Mouse (Mus musculus) hindbrain, embryonic 14.5 days (tissue): ENCODE results near the gene Shisa5. TPM values are rescaled to one million over a fixed set of nuclear protein-coding genes. Genes with fewer than 3 reads are reported as not detected.
A peak's percentile ranks its signal among the peaks of the same experiment; 100 is the strongest.

Source experiments
- ATAC-seq: fragments of 200-750 bp; cut with Nextera tagmentation; 2 replicates; pipeline ENCODE4 v1.8.0; 2017; ENCODE audit warnings: moderate number of reproducible peaks, mild to moderate bottlenecking, moderate TSS enrichment, moderate library complexity; ENCODE audit not compliant: low FRiP score
- DNase-seq: peaks from one replicate; pipeline ENCODE4 v3.0.0-alpha.2; 2015; ENCODE audit warnings: low spot score
- H3K27ac ChIP-seq: fragments of 300-500 bp; sonication (generic); 2 replicates; pipeline ENCODE4 v1.5.1; 2014; ENCODE audit warnings: mild to moderate bottlenecking, moderate library complexity
- H3K27me3 ChIP-seq: fragments of 300-500 bp; sonication (generic); 2 replicates; pipeline ENCODE4 v1.6.1; 2014; ENCODE audit warnings: mild to moderate bottlenecking, low read length, mixed read lengths; ENCODE audit not compliant: control insufficient read depth, insufficient read depth
- H3K36me3 ChIP-seq: fragments of 300-500 bp; sonication (generic); replicated peaks from 2 replicates; pipeline ENCODE4 v1.6.1; 2014; ENCODE audit not compliant: control insufficient read depth, insufficient read depth
- H3K4me1 ChIP-seq: fragments of 300-500 bp; sonication (generic); replicated peaks from 2 replicates; pipeline ENCODE4 v1.6.1; 2014; ENCODE audit warnings: antibody characterized with exemption, low read length, mixed read lengths; ENCODE audit not compliant: control insufficient read depth, insufficient read depth
- H3K4me2 ChIP-seq: fragments of 300-500 bp; sonication (generic); replicated peaks from 2 replicates; pipeline ENCODE4 v1.6.1; 2014; ENCODE audit warnings: mild to moderate bottlenecking, moderate library complexity
- H3K4me3 ChIP-seq: fragments of 300-500 bp; sonication (generic); replicated peaks from 2 replicates; pipeline ENCODE4 v1.5.1; 2014; ENCODE audit warnings: mild to moderate bottlenecking, low read length
- H3K9ac ChIP-seq: fragments of 300-500 bp; sonication (generic); 2 replicates; pipeline ENCODE4 v1.6.1; 2014
- H3K9me3 ChIP-seq: fragments of 300-500 bp; sonication (generic); 2 replicates; pipeline ENCODE4 v1.6.1; 2016; ENCODE audit warnings: low read length; ENCODE audit not compliant: control insufficient read depth
- WGBS: fragments of 180-500 bp; shearing (Covaris S2); extraction: QIAGEN DNeasy Blood & Tissue Kit; methylation state at CpG from one replicate; pipeline ENCODE4 v1.1.7; 2014; 5-methylcytosine and 5-hydroxymethylcytosine counted together
- polyA plus RNA-seq: library from polyadenylated mRNA; unstranded; fragments of >200 nt; fragmentation: Nextera tagmentation; extraction: Ambion mirVana; gene quantifications from 2 replicates; pipeline ENCODE4 v1.2.1, GENCODE M21; 2014

The Shisa5 gene
- polyA plus RNA-seq, 1 experiment from 2014 or later = 57.9 TPM

DNA sequence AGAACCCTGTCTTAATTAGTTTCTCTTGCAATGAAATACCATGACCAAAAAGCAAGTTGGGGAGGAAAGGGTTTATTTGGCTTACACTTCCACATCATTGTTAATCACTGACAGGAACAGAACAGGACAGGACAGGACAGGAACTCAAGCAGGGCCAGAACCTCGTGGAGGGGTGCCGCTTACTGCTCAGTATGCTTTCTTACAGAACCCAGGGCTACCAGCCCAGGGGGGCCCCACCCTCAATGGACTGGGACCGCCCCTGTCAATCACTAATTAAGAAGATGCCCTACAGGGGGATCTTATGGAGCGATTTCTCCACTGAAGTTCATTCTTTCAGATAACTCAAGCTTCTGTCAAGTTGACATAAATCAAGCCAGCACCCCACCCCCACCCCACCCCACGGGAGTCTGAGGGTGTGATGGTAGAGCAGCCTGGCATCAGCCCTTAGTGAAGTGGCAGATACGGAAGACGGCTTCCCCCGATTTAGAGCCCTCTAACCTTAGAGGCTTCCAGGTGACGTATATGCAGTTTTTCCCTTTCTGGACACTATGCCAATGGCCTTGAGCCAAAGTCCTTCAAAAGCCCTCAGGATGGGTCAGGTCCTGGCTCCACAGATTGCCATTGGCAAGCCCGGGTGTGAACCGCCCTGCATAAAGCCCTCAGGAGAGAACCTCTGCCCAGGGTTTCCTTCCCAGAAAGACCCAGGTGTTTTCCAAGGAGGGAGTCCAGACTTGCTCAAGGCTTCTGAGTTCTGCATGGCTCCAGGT lies 55.6 kb downstream of the Shisa5 start:
- no peak for ATAC-seq
- no peaks in the 10 kb centered on the region for H3K9me3 ChIP-seq
- H3K4me3 ChIP-seq = peak overlapping the region; percentile 83
- WGBS = 15% methylated on average over 11 of the region's 11 CpGs
- peaks cover 31% of the 10 kb centered on the region for H3K36me3 ChIP-seq
- peak overlapping the region; percentile 62 for H3K4me2 ChIP-seq
- H3K27ac ChIP-seq = peak overlapping the region; percentile 99
- peaks cover 34% of the 10 kb centered on the region for H3K4me1 ChIP-seq
- H3K9ac ChIP-seq = peak overlapping the region; percentile 95
- H3K27me3 ChIP-seq = no peaks in the 10 kb centered on the region
- no peak for DNase-seq

GRCm38 (mm10) chr9:109094553-109095136 lies 56.3 kb downstream of the Shisa5 start:
- Histone ChIP-seq H3K4me2 (peak overlapping the region; percentile 62), H3K9me3 (no peaks in the 10 kb centered on the region), H3K27me3 (no peaks in the 10 kb centered on the region), H3K4me1 (peaks cover 37% of the 10 kb centered on the region), H3K27ac (peak overlapping the region; percentile 99), H3K9ac (peak overlapping the region; percentile 95), H3K4me3 (peak overlapping the region; percentile 83), H3K36me3 (peaks cover 27% of the 10 kb centered on the region)
- under 1% methylated on average over 21 of the region's 21 CpGs for WGBS
- DNase-seq (no peak), ATAC-seq (no peak)

DNA sequence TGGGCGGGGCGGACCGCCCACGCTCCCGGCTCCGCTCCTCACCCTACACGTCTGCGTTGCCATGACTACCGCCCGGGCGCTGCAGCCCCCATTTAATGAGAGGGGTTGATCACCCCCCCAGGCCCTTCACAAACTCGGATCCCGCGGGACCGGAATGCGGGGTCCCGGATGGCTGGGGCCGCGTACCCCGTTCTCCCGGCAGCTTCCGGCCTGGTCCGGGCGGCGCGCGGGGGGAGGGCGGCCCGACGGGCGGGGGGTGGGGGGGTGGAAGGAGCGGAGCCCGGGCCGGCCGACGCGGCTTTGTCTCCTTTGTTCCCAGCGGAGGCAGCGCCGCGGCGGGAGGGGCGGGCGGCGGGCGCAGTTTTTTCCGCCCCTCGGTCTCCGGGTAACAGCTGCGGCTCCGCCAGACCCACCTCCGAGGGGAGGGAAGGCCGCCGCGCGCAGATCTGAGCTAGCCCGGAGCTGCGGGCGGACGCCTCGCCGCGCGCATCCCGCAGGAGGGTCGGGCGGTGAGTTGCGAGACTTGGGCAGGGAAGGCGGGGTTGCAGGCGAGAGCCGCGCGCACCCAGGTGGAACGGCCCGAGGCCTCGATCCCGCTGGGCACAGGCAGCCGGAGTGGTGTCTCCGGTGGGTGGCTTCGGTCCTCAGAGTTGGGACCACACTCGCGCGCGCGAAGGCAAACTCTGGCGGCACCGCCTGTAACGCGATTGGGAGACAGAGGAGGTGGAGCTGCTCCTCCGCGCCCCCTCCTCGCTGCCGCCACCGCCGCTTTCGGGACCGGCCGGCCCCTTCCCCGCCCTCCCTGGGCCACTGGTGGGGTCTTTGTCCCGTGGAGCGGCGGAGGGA lies 57.0 kb downstream of the Shisa5 start, which contains the start of gene Plxnb1:
Gene Plxnb1 (plus strand): TSS at position 253 of the 846 bp plus-strand sequence.
- WGBS = under 1% methylated on average over 97 of the region's 102 CpGs
- DNase-seq (peak; percentile 75), ATAC-seq (peak; percentile 64)
- Histone ChIP-seq H3K4me3 (peak within 1 kb of the TSS; percentile 83), H3K27ac (peak within 1 kb of the TSS; percentile 99), H3K4me1 (peaks cover 37% of the 10 kb centered on the region), H3K4me2 (peak within 1 kb of the TSS; percentile 62), H3K9ac (peak within 1 kb of the TSS; percentile 95), H3K9me3 (no peaks in the 10 kb centered on the region), H3K27me3 (no peaks in the 10 kb centered on the region), H3K36me3 (peaks cover 27% of the 10 kb centered on the region)

GRCm38 (mm10) chr9:109096251-109096661 lies 57.9 kb downstream of the Shisa5 start:
- peak overlapping the region; percentile 62 for H3K4me2 ChIP-seq
- H3K36me3 ChIP-seq = peaks cover 28% of the 10 kb centered on the region
- peak overlapping the region; percentile 99 for H3K27ac ChIP-seq
- DNase-seq = peak; percentile 53
- peak overlapping the region; percentile 83 for H3K4me3 ChIP-seq
- WGBS = 5% methylated on average over 9 of the region's 9 CpGs
- no peak for ATAC-seq
- no peaks in the 10 kb centered on the region for H3K9me3 ChIP-seq
- peaks cover 37% of the 10 kb centered on the region for H3K4me1 ChIP-seq
- peak overlapping the region; percentile 95 for H3K9ac ChIP-seq
- H3K27me3 ChIP-seq = no peaks in the 10 kb centered on the region

DNA sequence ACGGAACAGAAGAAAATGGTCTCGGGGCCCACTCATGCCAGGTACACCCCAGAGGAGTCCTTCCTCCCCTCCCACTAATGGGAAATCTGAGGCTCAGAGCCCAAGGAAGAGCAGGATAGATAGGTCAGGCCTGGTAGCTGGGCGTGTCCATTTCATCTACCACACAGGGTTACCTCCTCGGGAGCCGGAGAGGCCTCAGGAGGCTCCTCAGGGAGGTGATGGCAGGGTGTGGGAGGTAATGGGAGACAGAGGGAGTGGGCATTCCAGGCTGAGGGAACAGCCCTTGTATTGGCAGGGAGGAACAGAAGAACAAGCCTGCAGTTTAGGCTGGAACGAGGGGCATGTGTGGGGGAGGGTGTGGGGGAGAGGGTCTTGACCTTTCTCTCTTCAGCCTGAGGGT lies 58.5 kb downstream of the Shisa5 start:
- no peak for ATAC-seq
- peak overlapping the region; percentile 99 for H3K27ac ChIP-seq
- 9% methylated on average over 6 of the region's 6 CpGs for WGBS
- no peak for DNase-seq
- no peaks in the 10 kb centered on the region for H3K9me3 ChIP-seq
- H3K4me3 ChIP-seq = peak overlapping the region; percentile 83
- H3K4me2 ChIP-seq = peak overlapping the region; percentile 62
- H3K36me3 ChIP-seq = peaks cover 26% of the 10 kb centered on the region
- no peaks in the 10 kb centered on the region for H3K27me3 ChIP-seq
- H3K9ac ChIP-seq = peak overlapping the region; percentile 95
- H3K4me1 ChIP-seq = peaks cover 37% of the 10 kb centered on the region

DNA sequence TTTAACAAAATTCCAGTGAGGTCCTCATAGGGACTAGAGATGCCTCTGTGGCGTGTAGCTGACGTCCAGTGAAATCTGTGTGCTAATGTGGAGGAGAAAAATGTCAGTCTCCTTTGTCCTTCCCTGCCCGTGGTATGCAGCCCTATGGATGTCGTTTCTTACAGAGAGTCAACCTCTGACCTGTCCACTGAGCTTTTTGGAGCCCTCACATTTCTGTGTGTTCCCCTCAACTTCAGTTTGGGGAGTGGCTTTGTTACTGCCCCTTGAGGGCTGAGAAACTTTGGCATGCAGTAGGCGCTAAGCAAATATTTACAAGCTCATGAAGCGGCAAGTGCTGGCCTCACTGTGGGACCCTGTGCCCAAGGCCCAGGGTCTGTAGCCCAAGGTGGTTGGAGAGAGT lies 58.9 kb downstream of the Shisa5 start:
- H3K9ac ChIP-seq = peak overlapping the region; percentile 95
- H3K9me3 ChIP-seq = no peaks in the 10 kb centered on the region
- H3K4me3 ChIP-seq = peak overlapping the region; percentile 83
- DNase-seq = no peak
- H3K36me3 ChIP-seq = peaks cover 28% of the 10 kb centered on the region
- ATAC-seq = no peak
- H3K27ac ChIP-seq = peak overlapping the region; percentile 99
- H3K27me3 ChIP-seq = no peaks in the 10 kb centered on the region
- H3K4me2 ChIP-seq = peak overlapping the region; percentile 62
- WGBS = 14% methylated on average over 6 of the region's 6 CpGs
- peaks cover 37% of the 10 kb centered on the region for H3K4me1 ChIP-seq

DNA sequence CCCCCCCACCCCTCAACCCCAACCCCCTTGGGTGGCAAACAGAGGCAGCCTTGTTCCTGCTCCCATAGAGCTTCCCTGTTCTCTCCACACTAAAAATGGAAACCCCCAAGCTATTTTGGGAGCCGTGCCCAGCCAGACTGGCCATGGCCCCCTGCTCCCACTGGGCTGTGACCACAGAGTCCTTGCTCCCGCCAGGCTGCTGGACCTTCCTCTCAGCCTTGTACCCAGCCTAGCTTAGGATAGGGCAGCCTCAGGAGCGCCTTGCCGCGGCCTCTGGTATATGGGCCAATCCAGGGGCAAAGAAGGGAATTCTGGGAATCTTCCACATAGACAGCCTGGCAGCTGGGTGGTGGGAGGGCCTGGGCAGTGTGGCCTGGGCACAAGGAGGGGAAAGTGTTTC lies 59.5 kb downstream of the Shisa5 start:
- Histone ChIP-seq H3K36me3 (peaks cover 29% of the 10 kb centered on the region), H3K4me1 (peaks cover 37% of the 10 kb centered on the region), H3K27ac (peak overlapping the region; percentile 99), H3K27me3 (no peaks in the 10 kb centered on the region), H3K4me2 (peak overlapping the region; percentile 62), H3K9me3 (no peaks in the 10 kb centered on the region), H3K4me3 (peak overlapping the region; percentile 83), H3K9ac (peak overlapping the region; percentile 95)
- WGBS = 32% methylated on average over 5 of the region's 5 CpGs
- ATAC-seq = 0 out of 2 replicates have a peak, but pooled peaks have one; percentile 12
- no peak for DNase-seq

DNA sequence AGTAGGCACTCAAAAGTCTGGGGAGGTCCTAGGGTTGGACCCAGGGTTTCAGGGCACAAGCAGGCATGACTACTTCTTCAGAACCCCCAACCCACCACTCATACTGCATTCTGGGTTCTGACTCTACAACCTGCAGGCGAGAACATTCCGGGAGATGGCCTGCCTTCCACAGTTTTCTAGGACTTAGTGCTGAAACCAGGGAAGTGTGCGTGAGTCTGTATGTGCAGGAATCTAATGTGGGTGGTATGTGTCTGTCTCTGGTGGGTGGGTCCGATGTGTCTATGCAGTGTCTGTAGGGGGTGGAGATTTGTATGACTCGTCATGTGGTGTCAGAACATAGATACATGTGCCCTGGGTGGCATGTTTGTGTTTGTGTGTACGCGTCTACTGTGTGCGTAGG lies 60.0 kb downstream of the Shisa5 start:
- peak overlapping the region; percentile 95; the same call in 1 of the 2 replicates for H3K9ac ChIP-seq

More for the DNA sequence above, 60.0 kb downstream of the Shisa5 start:
- Histone ChIP-seq H3K27ac (peak overlapping the region; percentile 99), H3K9me3 (no peaks in the 10 kb centered on the region), H3K4me1 (peaks cover 37% of the 10 kb centered on the region), H3K4me3 (peak overlapping the region; percentile 83), H3K27me3 (no peaks in the 10 kb centered on the region), H3K36me3 (peaks cover 33% of the 10 kb centered on the region), H3K4me2 (peak overlapping the region; percentile 62)
- no peak for ATAC-seq
- DNase-seq = no peak
- 81% methylated on average over 8 of the region's 8 CpGs for whole genome bisulfite sequencing
